Mouse (Mus musculus): ENCODE measurements around the gene Gm18596. TPM values are rescaled to one million over a fixed set of nuclear protein-coding genes. Genes with fewer than 3 reads are reported as not detected.

The Gm18596 gene
- polyA plus RNA-seq, 1 experiment from 2014 or later: not detected

Other genes with a start within 250 kb of the Gm18596 start
- 34.2 and 38.5 TPM in 2 replicates for gene Fam207a, start 226.9 kb downstream of the Gm18596 start, polyA plus RNA-seq (2014; fragmentation: Nextera tagmentation; extraction: Ambion mirVana)
- gene Itgb2, start 212.4 kb downstream of the Gm18596 start, polyA plus RNA-seq (2014; fragmentation: Nextera tagmentation; extraction: Ambion mirVana): 3.0 and 3.5 TPM in 2 replicates
- 135 and 143 TPM in 2 replicates for gene Pttg1ip, start 160.9 kb downstream of the Gm18596 start, polyA plus RNA-seq (2014; fragmentation: Nextera tagmentation; extraction: Ambion mirVana)
- gene Sumo3, start 136.5 kb downstream of the Gm18596 start, polyA plus RNA-seq (2014; fragmentation: Nextera tagmentation; extraction: Ambion mirVana): 261 and 281 TPM in 2 replicates
- 4.1 and 7.4 TPM in 2 replicates for gene Gm49325, start 136.4 kb downstream of the Gm18596 start, polyA plus RNA-seq (2014; fragmentation: Nextera tagmentation; extraction: Ambion mirVana)
- 66.1 and 69.5 TPM in 2 replicates for gene Ube2g2, start 120.4 kb downstream of the Gm18596 start, polyA plus RNA-seq (2014; fragmentation: Nextera tagmentation; extraction: Ambion mirVana)
- 1.0 and 1.3 TPM in 2 replicates for gene Tspear, start 56.1 kb downstream of the Gm18596 start, polyA plus RNA-seq (2014; fragmentation: Nextera tagmentation; extraction: Ambion mirVana)
- gene Gm19402, start 51.9 kb downstream of the Gm18596 start, polyA plus RNA-seq (2014; fragmentation: Nextera tagmentation; extraction: Ambion mirVana): not detected in 2 replicates
- gene Gm9508, start 45.4 kb downstream of the Gm18596 start, polyA plus RNA-seq (2014; fragmentation: Nextera tagmentation; extraction: Ambion mirVana): not detected in 2 replicates
- gene Gm10272, start 36.0 kb downstream of the Gm18596 start, polyA plus RNA-seq (2014; fragmentation: Nextera tagmentation; extraction: Ambion mirVana): not detected in 2 replicates
- 0.57 TPM in 1 of 2 replicates, not detected in the other for gene Gm10024, start 31.2 kb downstream of the Gm18596 start, polyA plus RNA-seq (2014; fragmentation: Nextera tagmentation; extraction: Ambion mirVana)
- gene Gm10142, start 26.8 kb downstream of the Gm18596 start, polyA plus RNA-seq (2014; fragmentation: Nextera tagmentation; extraction: Ambion mirVana): not detected in 2 replicates
- gene Krtap12-1, start 22.0 kb downstream of the Gm18596 start, polyA plus RNA-seq (2014; fragmentation: Nextera tagmentation; extraction: Ambion mirVana): not detected in 2 replicates
- gene Gm10100, start 16.2 kb downstream of the Gm18596 start, polyA plus RNA-seq (2014; fragmentation: Nextera tagmentation; extraction: Ambion mirVana): not detected in 2 replicates
- not detected in 2 replicates for gene Gm9736, start 8.7 kb upstream of the Gm18596 start, polyA plus RNA-seq (2014; fragmentation: Nextera tagmentation; extraction: Ambion mirVana)
- gene Gm3233, start 17.0 kb upstream of the Gm18596 start, polyA plus RNA-seq (2014; fragmentation: Nextera tagmentation; extraction: Ambion mirVana): not detected in 2 replicates
- gene Gm3238, start 28.7 kb upstream of the Gm18596 start, polyA plus RNA-seq (2014; fragmentation: Nextera tagmentation; extraction: Ambion mirVana): not detected in 2 replicates
- gene Gm7138, start 34.3 kb upstream of the Gm18596 start, polyA plus RNA-seq (2014; fragmentation: Nextera tagmentation; extraction: Ambion mirVana): not detected in 2 replicates
- not detected in 2 replicates for gene Gm3250, start 39.9 kb upstream of the Gm18596 start, polyA plus RNA-seq (2014; fragmentation: Nextera tagmentation; extraction: Ambion mirVana)
- gene Gm7137, start 45.6 kb upstream of the Gm18596 start, polyA plus RNA-seq (2014; fragmentation: Nextera tagmentation; extraction: Ambion mirVana): not detected in 2 replicates
- gene Gm9639, start 52.4 kb upstream of the Gm18596 start, polyA plus RNA-seq (2014; fragmentation: Nextera tagmentation; extraction: Ambion mirVana): not detected in 2 replicates
- gene Gm19668, start 56.5 kb upstream of the Gm18596 start, polyA plus RNA-seq (2014; fragmentation: Nextera tagmentation; extraction: Ambion mirVana): not detected in 2 replicates
- not detected in 2 replicates for gene Gm9507, start 69.2 kb upstream of the Gm18596 start, polyA plus RNA-seq (2014; fragmentation: Nextera tagmentation; extraction: Ambion mirVana)
- gene Gm2696, start 72.0 kb upstream of the Gm18596 start, polyA plus RNA-seq (2014; fragmentation: Nextera tagmentation; extraction: Ambion mirVana): not detected in 2 replicates
- gene Krtap10-4, start 84.5 kb upstream of the Gm18596 start, polyA plus RNA-seq (2014; fragmentation: Nextera tagmentation; extraction: Ambion mirVana): not detected in 2 replicates
- gene Krtap10-10, start 93.3 kb upstream of the Gm18596 start, polyA plus RNA-seq (2014; fragmentation: Nextera tagmentation; extraction: Ambion mirVana): not detected in 2 replicates
- gene Gm36176, start 104.2 kb upstream of the Gm18596 start, polyA plus RNA-seq (2014; fragmentation: Nextera tagmentation; extraction: Ambion mirVana): not detected in 2 replicates
- 0.33 TPM in 1 of 2 replicates, not detected in the other for gene Gm10318, start 110.2 kb upstream of the Gm18596 start, polyA plus RNA-seq (2014; fragmentation: Nextera tagmentation; extraction: Ambion mirVana)
- gene Gm3285, start 119.3 kb upstream of the Gm18596 start, polyA plus RNA-seq (2014; fragmentation: Nextera tagmentation; extraction: Ambion mirVana): 0.28 TPM in 1 of 2 replicates, not detected in the other
- gene Lrrc3, start 159.9 kb upstream of the Gm18596 start, polyA plus RNA-seq (2014; fragmentation: Nextera tagmentation; extraction: Ambion mirVana): 3.7 and 4.2 TPM in 2 replicates
- gene Trpm2, start 227.9 kb upstream of the Gm18596 start, polyA plus RNA-seq (2014; fragmentation: Nextera tagmentation; extraction: Ambion mirVana): 0.41 and 1.4 TPM in 2 replicates
- gene 1810043G02Rik, start 235.9 kb upstream of the Gm18596 start, polyA plus RNA-seq (2014; fragmentation: Nextera tagmentation; extraction: Ambion mirVana): 27.5 and 29.1 TPM in 2 replicates